Mouse (Mus musculus) hindbrain, embryonic 10.5 days (tissue): ENCODE results near the gene Kif12. TPM values are rescaled to one million over a fixed set of nuclear protein-coding genes. Genes with fewer than 3 reads are reported as not detected.
A peak's percentile ranks its signal among the peaks of the same experiment; 100 is the strongest.

Source experiments
- DNase-seq: peaks from one replicate; pipeline ENCODE4 v3.0.0-alpha.2; 2017; ENCODE audit warnings: low spot score
- H3K27ac ChIP-seq: fragments of 300-500 bp; sonication (generic); 2 replicates; pipeline ENCODE4 v1.5.1; 2016; ENCODE audit warnings: mild to moderate bottlenecking, moderate library complexity
- H3K27me3 ChIP-seq: fragments of 300-500 bp; sonication (generic); 2 replicates; pipeline ENCODE4 v1.6.1; 2016; ENCODE audit warnings: mild to moderate bottlenecking; ENCODE audit not compliant: poor library complexity, insufficient read depth, severe bottlenecking
- H3K36me3 ChIP-seq: fragments of 300-500 bp; sonication (generic); 2 replicates; pipeline ENCODE4 v1.6.1; 2016; ENCODE audit warnings: mild to moderate bottlenecking, moderate library complexity
- H3K4me1 ChIP-seq: fragments of 300-500 bp; sonication (generic); replicated peaks from 2 replicates; pipeline ENCODE4 v1.6.1; 2016; ENCODE audit warnings: mild to moderate bottlenecking
- H3K4me3 ChIP-seq: fragments of 300-500 bp; sonication (generic); 2 replicates; pipeline ENCODE4 v1.5.1; 2016; ENCODE audit warnings: mild to moderate bottlenecking, moderate library complexity
- H3K9me3 ChIP-seq: fragments of 300-500 bp; sonication (generic); 2 replicates; pipeline ENCODE4 v1.6.1; 2016; ENCODE audit warnings: mild to moderate bottlenecking, moderate library complexity
- WGBS: fragments of 180-500 bp; shearing (Covaris S2); methylation state at CpG from one replicate; pipeline ENCODE4 v1.1.7; 2016; 5-methylcytosine and 5-hydroxymethylcytosine counted together
- polyA plus RNA-seq: library from polyadenylated mRNA; unstranded; fragments of >200 nt; fragmentation: Nextera tagmentation; extraction: Ambion mirVana; gene quantifications from 2 replicates; pipeline ENCODE4 v1.2.1, GENCODE M21; 2016

Gene Kif12
- polyA plus RNA-seq, 1 experiment from 2014 or later = 0.04 TPM

- H3K9me3 ChIP-seq = no peaks in the 10 kb centered on the region
- no peak overlapping the region for H3K4me3 ChIP-seq
- DNase-seq = no peak
- no peak overlapping the region for H3K27ac ChIP-seq
- no peaks in the 10 kb centered on the region for H3K4me1 ChIP-seq
- H3K36me3 ChIP-seq = no peaks in the 10 kb centered on the region
- H3K27me3 ChIP-seq = no peaks in the 10 kb centered on the region
- WGBS = 57% methylated on average over 4 of the region's 4 CpGs
Observed at GRCm38 (mm10) chr4:63154028-63154427, 17.9 kb downstream of the Kif12 start.

GRCm38 (mm10) chr4:63151127-63151526, 20.8 kb downstream of the Kif12 start:
- no peak overlapping the region for H3K27ac ChIP-seq
- no peak for DNase-seq
- 92% methylated on average over 6 of the region's 6 CpGs for WGBS
- H3K4me3 ChIP-seq = no peak overlapping the region
- H3K4me1 ChIP-seq = no peaks in the 10 kb centered on the region
- H3K36me3 ChIP-seq = no peaks in the 10 kb centered on the region
- peaks cover 6% of the 10 kb centered on the region; the same call in 1 of the 2 replicates for H3K9me3 ChIP-seq
- no peaks in the 10 kb centered on the region for H3K27me3 ChIP-seq

GRCm38 (mm10) chr4:63147268-63147667, 24.7 kb downstream of the Kif12 start:
- Histone ChIP-seq H3K4me1 (no peaks in the 10 kb centered on the region), H3K36me3 (no peaks in the 10 kb centered on the region), H3K9me3 (peaks cover 6% of the 10 kb centered on the region; the same call in 1 of the 2 replicates), H3K27ac (no peak overlapping the region), H3K27me3 (no peaks in the 10 kb centered on the region), H3K4me3 (no peak overlapping the region)
- no peak for DNase-seq
- WGBS = 93% methylated on average over 6 of the region's 6 CpGs

GRCm38 (mm10) chr4:63129891-63130624, 41.9 kb downstream of the Kif12 start:
- Histone ChIP-seq H3K36me3 (peaks cover 58% of the 10 kb centered on the region), H3K4me3 (no peak overlapping the region), H3K27ac (no peak overlapping the region), H3K4me1 (no peaks in the 10 kb centered on the region), H3K27me3 (no peaks in the 10 kb centered on the region), H3K9me3 (no peaks in the 10 kb centered on the region)
- DNase-seq = no peak
- WGBS = 90% methylated on average over 5 of the region's 5 CpGs

- DNase-seq = no peak
Observed at GRCm38 (mm10) chr4:63124861-63125466, 47.0 kb downstream of the Kif12 start.

GRCm38 (mm10) chr4:63118639-63119437, 53.1 kb downstream of the Kif12 start:
- Histone ChIP-seq H3K4me3 (no peak overlapping the region), H3K36me3 (peaks cover 82% of the 10 kb centered on the region), H3K27me3 (no peaks in the 10 kb centered on the region), H3K27ac (no peak overlapping the region), H3K4me1 (no peaks in the 10 kb centered on the region), H3K9me3 (peaks cover 4% of the 10 kb centered on the region; the same call in 1 of the 2 replicates)
- DNase-seq = peak; percentile 79
- WGBS = 86% methylated on average over 5 of the region's 5 CpGs

More at GRCm38 (mm10) chr4:63124861-63125466, 47.0 kb downstream of the Kif12 start:
- Histone ChIP-seq H3K9me3 (peaks cover 4% of the 10 kb centered on the region; the same call in 1 of the 2 replicates), H3K27me3 (no peaks in the 10 kb centered on the region), H3K4me1 (no peaks in the 10 kb centered on the region), H3K27ac (no peak overlapping the region), H3K36me3 (peaks cover 58% of the 10 kb centered on the region), H3K4me3 (no peak overlapping the region)
- 79% methylated on average over 8 of the region's 8 CpGs for WGBS

Other genes with a start within 250 kb of the Kif12 start
- gene Zfp618, start 206.6 kb downstream of the Kif12 start, polyA plus RNA-seq = 26.5 and 32.7 TPM in 2 replicates
- not detected in 2 replicates for gene Ambp, start 17.3 kb downstream of the Kif12 start, polyA plus RNA-seq
- gene Col27a1, start 41.9 kb upstream of the Kif12 start, polyA plus RNA-seq = 2.4 and 3.3 TPM in 2 replicates
- not detected in 2 replicates for gene Orm1, start 172.4 kb upstream of the Kif12 start, polyA plus RNA-seq
- gene Orm3, start 184.0 kb upstream of the Kif12 start, polyA plus RNA-seq = not detected in 2 replicates
- gene Orm2, start 190.3 kb upstream of the Kif12 start, polyA plus RNA-seq = not detected in 2 replicates
- gene Akna, start 231.2 kb upstream of the Kif12 start, polyA plus RNA-seq = 10.8 and 13.0 TPM in 2 replicates